Mouse (Mus musculus) lung, postnatal 4 days (tissue): Measurements from ENCODE around the gene Tagln.

Source experiments
- DNase-seq, 2 experiments: peaks; one replicate each; pipeline ENCODE4 v3.0.0; 2021

The Tagln gene

GRCm38 (mm10) chr9:45905811-45906237 lies 30.0 kb downstream of the Tagln start:
- DNase-seq: peak; percentile 50 to 59

GRCm38 (mm10) chr9:45905196-45905595 lies 30.7 kb downstream of the Tagln start:
- no peak for DNase-seq

- no peak for DNase-seq
These were observed 42.2 kb downstream of the Tagln start for GRCm38 (mm10) chr9:45893681-45894080.
